Mouse (Mus musculus) MN1 (cell line): ENCODE results near the gene Tns1.
A peak's percentile ranks its signal among the peaks of the same experiment; 100 is the strongest.

Experiments
- DNase-seq: peaks from one replicate; pipeline ENCODE4 v3.0.0-alpha.2; 2016; ENCODE audit warnings: low spot score

Tns1 gene

GRCm38 (mm10) chr1:74121821-74122576 lies 2.2 kb downstream of the Tns1 start:
- peak; percentile 76 for DNase-seq

GRCm38 (mm10) chr1:74121138-74121537 lies 3.1 kb downstream of the Tns1 start:
- no peak for DNase-seq

- DNase-seq, result no peak
Measured at GRCm38 (mm10) chr1:74119115-74119514, 5.1 kb downstream of the Tns1 start.

- DNase-seq, result no peak
Measured at GRCm38 (mm10) chr1:74117876-74118275, 6.4 kb downstream of the Tns1 start.

- DNase-seq, result no peak
Measured at GRCm38 (mm10) chr1:74113071-74113470, 11.2 kb downstream of the Tns1 start.

- DNase-seq, result no peak
Measured at GRCm38 (mm10) chr1:74111696-74112030, 12.6 kb downstream of the Tns1 start.

- DNase-seq, result no peak
Measured at GRCm38 (mm10) chr1:74110932-74111695, 13.1 kb downstream of the Tns1 start.

GRCm38 (mm10) chr1:74109670-74110069 lies 14.6 kb downstream of the Tns1 start:
- no peak for DNase-seq

- DNase-seq, result no peak
Measured at GRCm38 (mm10) chr1:74107931-74108618, 16.2 kb downstream of the Tns1 start.

- DNase-seq, result no peak
Measured at GRCm38 (mm10) chr1:74106214-74106613, 18.0 kb downstream of the Tns1 start.

GRCm38 (mm10) chr1:74105660-74106059 lies 18.6 kb downstream of the Tns1 start:
- DNase-seq, result no peak

- no peak for DNase-seq
Measured at GRCm38 (mm10) chr1:74103654-74104353, 20.4 kb downstream of the Tns1 start.

- DNase-seq, result peak; percentile 37
Measured at GRCm38 (mm10) chr1:74099001-74099435, 25.2 kb downstream of the Tns1 start.

GRCm38 (mm10) chr1:74098004-74099000 lies 25.9 kb downstream of the Tns1 start:
- DNase-seq, result peak; percentile 58

- no peak for DNase-seq
Measured at GRCm38 (mm10) chr1:74095728-74096127, 28.5 kb downstream of the Tns1 start.

GRCm38 (mm10) chr1:74095296-74095695 lies 29.0 kb downstream of the Tns1 start:
- no peak for DNase-seq

GRCm38 (mm10) chr1:74094497-74095270 lies 29.6 kb downstream of the Tns1 start:
- DNase-seq, result peak; percentile 68

- no peak for DNase-seq
Measured at GRCm38 (mm10) chr1:74093447-74093846, 30.8 kb downstream of the Tns1 start.

- peak; percentile 29 for DNase-seq
Measured at GRCm38 (mm10) chr1:74092242-74092641, 32.0 kb downstream of the Tns1 start.

GRCm38 (mm10) chr1:74091611-74092224 lies 32.5 kb downstream of the Tns1 start:
- no peak for DNase-seq
